Mouse (Mus musculus): ENCODE data around the gene Prr27. TPM values are rescaled to one million over a fixed set of nuclear protein-coding genes. Genes with fewer than 3 reads are reported as not detected.

The Prr27 gene
- polyA plus RNA-seq (2016; fragmentation: Nextera tagmentation; extraction: Ambion mirVana), result not detected in 2 replicates

- DNase-seq (ENCODE audit: low spot score), result no peak
- Histone ChIP-seq H3K9me3 (no peaks in the 10 kb centered on the region), H3K4me3 (no peak within 1 kb of the TSS), H3K27ac (no peak within 1 kb of the TSS), H3K36me3 (no peaks in the 10 kb centered on the region), H3K27me3 (ENCODE audit: insufficient read depth, poor library complexity, severe bottlenecking) (no peaks in the 10 kb centered on the region), H3K4me1 (replicated peaks) (no peaks in the 10 kb centered on the region)
- 75% methylated on average over 1 of the region's 1 CpGs for WGBS
Measured at GRCm38 (mm10) chr5:87825386-87825785, at the start of gene Prr27. Prr27 (plus strand) TSS chr5:87825686.

DNA sequence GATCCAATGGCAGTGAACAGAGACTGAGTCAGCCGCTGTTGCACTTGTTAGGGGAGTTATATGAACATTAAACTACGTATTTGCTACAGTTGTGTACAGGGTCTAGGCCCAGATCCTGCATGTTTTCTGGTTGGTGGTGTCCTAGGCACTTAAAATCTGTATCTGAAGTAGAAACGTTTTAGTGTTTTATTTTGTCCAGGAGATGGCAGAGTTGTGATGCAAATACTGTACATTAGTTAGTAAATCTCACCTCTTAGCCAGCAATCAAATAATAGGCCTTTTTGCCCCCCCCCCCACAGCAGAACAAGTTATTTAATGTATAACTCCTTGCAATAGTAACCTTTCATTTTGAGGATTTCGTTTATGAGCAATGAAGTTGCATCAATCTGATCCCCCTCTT, 42.8 kb upstream of the Prr27 start:
- Histone ChIP-seq H3K4me1 (replicated peaks) (no peaks in the 10 kb centered on the region), H3K9me3 (no peaks in the 10 kb centered on the region), H3K36me3 (no peaks in the 10 kb centered on the region), H3K27me3 (ENCODE audit: insufficient read depth, poor library complexity, severe bottlenecking) (no peaks in the 10 kb centered on the region), H3K4me3 (no peak overlapping the region), H3K27ac (no peak overlapping the region)
- no peak for DNase-seq (ENCODE audit: low spot score)
- 62% methylated on average over 4 of the region's 4 CpGs for WGBS

GRCm38 (mm10) chr5:87807782-87808181, 17.7 kb upstream of the Prr27 start, which contains the start of gene Csn1s2b:
Csn1s2b (plus strand) TSS chr5:87808082.
- no peaks in the 10 kb centered on the region for H3K9me3 ChIP-seq
- H3K4me3 ChIP-seq, result no peak within 1 kb of the TSS
- H3K36me3 ChIP-seq, result no peaks in the 10 kb centered on the region
- DNase-seq (ENCODE audit: low spot score), result no peak
- no peaks in the 10 kb centered on the region for H3K4me1 ChIP-seq (replicated peaks)
- 78% methylated on average over 2 of the region's 2 CpGs for WGBS
- H3K27ac ChIP-seq, result no peak within 1 kb of the TSS
- no peaks in the 10 kb centered on the region for H3K27me3 ChIP-seq (ENCODE audit: insufficient read depth, poor library complexity, severe bottlenecking)

- Histone ChIP-seq H3K4me3 (no peak overlapping the region), H3K36me3 (no peaks in the 10 kb centered on the region), H3K9me3 (no peaks in the 10 kb centered on the region), H3K27me3 (ENCODE audit: insufficient read depth, poor library complexity, severe bottlenecking) (no peaks in the 10 kb centered on the region), H3K27ac (no peak overlapping the region), H3K4me1 (replicated peaks) (no peaks in the 10 kb centered on the region)
- WGBS, result 73% methylated on average over 2 of the region's 2 CpGs
- DNase-seq (ENCODE audit: low spot score), result no peak
Measured at GRCm38 (mm10) chr5:87809253-87809652, 16.2 kb upstream of the Prr27 start.

DNA sequence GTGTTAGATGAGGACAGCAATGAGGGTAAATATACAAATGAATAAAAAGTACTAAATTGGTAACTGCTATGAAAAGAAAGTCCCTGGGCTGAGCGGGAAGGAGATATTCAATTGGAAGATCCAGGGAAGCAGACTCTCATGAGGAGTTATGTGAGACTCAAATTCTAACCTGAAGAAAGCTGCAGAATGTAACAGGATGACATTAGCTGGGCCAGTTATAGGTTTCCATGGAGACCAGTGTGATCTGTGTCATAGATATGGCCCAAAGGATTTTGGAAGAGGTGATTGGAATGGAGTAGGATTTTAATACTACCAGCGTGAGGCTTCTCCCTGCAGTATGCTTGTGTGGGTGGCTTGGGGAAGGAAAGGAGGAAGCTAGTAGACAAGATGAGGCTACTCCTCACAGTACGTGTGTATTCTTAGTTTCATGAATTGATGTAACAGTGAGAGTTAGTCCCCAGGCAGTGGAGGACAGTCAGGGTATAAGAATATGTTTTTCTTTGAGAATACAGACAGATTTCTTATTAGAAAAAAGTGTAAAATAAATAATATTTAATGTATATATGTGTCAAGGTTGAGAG, 29.7 kb downstream of the Prr27 start:
- Histone ChIP-seq H3K4me3 (no peak overlapping the region), H3K4me1 (replicated peaks) (no peaks in the 10 kb centered on the region), H3K27me3 (ENCODE audit: insufficient read depth, poor library complexity, severe bottlenecking) (no peaks in the 10 kb centered on the region), H3K9me3 (no peaks in the 10 kb centered on the region), H3K27ac (no peak overlapping the region), H3K36me3 (no peaks in the 10 kb centered on the region)
- DNase-seq (ENCODE audit: low spot score), result no peak
- whole genome bisulfite sequencing, result 73% methylated on average over 3 of the region's 3 CpGs

DNA sequence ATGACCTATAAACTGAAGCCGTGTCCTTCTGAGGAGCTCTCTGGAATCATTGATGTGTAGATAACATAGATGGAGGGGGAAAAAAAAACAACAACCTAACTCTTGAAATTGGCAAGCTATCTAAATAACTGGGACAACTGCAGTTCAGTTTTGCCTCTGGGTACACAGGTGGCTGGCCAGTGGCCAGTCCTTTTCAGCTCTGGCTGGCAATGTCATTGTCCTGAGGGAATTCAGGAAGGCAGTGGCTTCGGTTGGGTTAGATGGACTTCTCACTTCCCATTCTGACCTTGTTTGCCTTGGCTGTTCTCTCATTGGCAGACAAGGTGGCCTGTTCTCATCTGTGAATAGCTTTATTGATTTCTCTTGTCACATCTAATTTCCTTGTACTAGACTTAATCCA, 44.6 kb downstream of the Prr27 start:
- WGBS, result 82% methylated on average over 2 of the region's 2 CpGs
- H3K4me3 ChIP-seq, result no peak overlapping the region
- no peaks in the 10 kb centered on the region for H3K9me3 ChIP-seq
- no peak overlapping the region for H3K27ac ChIP-seq
- no peak for DNase-seq (ENCODE audit: low spot score)
- H3K36me3 ChIP-seq, result no peaks in the 10 kb centered on the region
- no peaks in the 10 kb centered on the region for H3K27me3 ChIP-seq (ENCODE audit: insufficient read depth, poor library complexity, severe bottlenecking)
- H3K4me1 ChIP-seq (replicated peaks), result no peaks in the 10 kb centered on the region

- 37% methylated on average over 4 of the region's 4 CpGs for WGBS
- no peak for DNase-seq (ENCODE audit: low spot score)
- Histone ChIP-seq H3K36me3 (no peaks in the 10 kb centered on the region), H3K9me3 (no peaks in the 10 kb centered on the region), H3K4me1 (replicated peaks) (no peaks in the 10 kb centered on the region), H3K4me3 (no peak overlapping the region), H3K27ac (no peak overlapping the region), H3K27me3 (ENCODE audit: insufficient read depth, poor library complexity, severe bottlenecking) (no peaks in the 10 kb centered on the region)
Measured at GRCm38 (mm10) chr5:87871423-87871822, 45.9 kb downstream of the Prr27 start.

DNA sequence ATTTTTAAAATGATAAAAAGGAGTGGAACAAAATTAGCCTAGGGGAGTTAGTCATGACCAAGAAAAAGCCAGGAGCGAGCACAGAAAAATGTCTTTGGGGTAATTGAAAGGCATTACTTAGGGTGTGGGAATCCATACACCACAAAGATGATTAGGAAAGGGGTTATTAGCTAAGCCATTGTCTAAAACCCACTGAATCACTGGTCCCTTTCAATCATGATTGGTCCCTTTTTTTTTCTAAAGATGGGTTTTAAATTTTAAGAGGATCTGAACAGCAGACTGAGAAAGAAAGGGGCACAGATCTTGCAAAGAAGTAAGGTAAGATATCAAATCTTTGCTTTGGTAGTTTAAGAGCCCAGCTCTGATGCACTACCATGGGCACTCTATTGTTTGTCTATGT, 59.2 kb downstream of the Prr27 start, which contains the start of gene Odam:
TSS of gene Odam (plus strand) at position 301 of the 400 bp plus-strand sequence.
- Histone ChIP-seq H3K4me1 (replicated peaks) (no peaks in the 10 kb centered on the region), H3K9me3 (no peaks in the 10 kb centered on the region), H3K27ac (no peak within 1 kb of the TSS), H3K27me3 (ENCODE audit: insufficient read depth, poor library complexity, severe bottlenecking) (no peaks in the 10 kb centered on the region), H3K36me3 (no peaks in the 10 kb centered on the region), H3K4me3 (no peak within 1 kb of the TSS)
- WGBS, result 89% methylated on average over 1 of the region's 1 CpGs
- DNase-seq (ENCODE audit: low spot score), result no peak

Other genes starting within 250 kb of the Prr27 start
- not detected in 2 replicates for gene Sult1e1, start 234.1 kb upstream of the Prr27 start, polyA plus RNA-seq (2016; fragmentation: Nextera tagmentation; extraction: Ambion mirVana)
- gene Csn1s1, start 159.5 kb upstream of the Prr27 start, polyA plus RNA-seq (2016; fragmentation: Nextera tagmentation; extraction: Ambion mirVana), result not detected in 2 replicates
- not detected in 2 replicates for gene Csn2, start 126.1 kb upstream of the Prr27 start, polyA plus RNA-seq (2016; fragmentation: Nextera tagmentation; extraction: Ambion mirVana)
- gene Csn1s2a, start 51.1 kb upstream of the Prr27 start, polyA plus RNA-seq (2016; fragmentation: Nextera tagmentation; extraction: Ambion mirVana), result not detected in 2 replicates
- gene Csn1s2b, start 17.6 kb upstream of the Prr27 start, polyA plus RNA-seq (2016; fragmentation: Nextera tagmentation; extraction: Ambion mirVana), result not detected in 2 replicates
- not detected in 2 replicates for gene Odam, start 59.3 kb downstream of the Prr27 start, polyA plus RNA-seq (2016; fragmentation: Nextera tagmentation; extraction: Ambion mirVana)
- 0.26 and 0.66 TPM in 2 replicates for gene Csn3, start 99.9 kb downstream of the Prr27 start, polyA plus RNA-seq (2016; fragmentation: Nextera tagmentation; extraction: Ambion mirVana)
- gene 2310003L06Rik, start 143.8 kb downstream of the Prr27 start, polyA plus RNA-seq (2016; fragmentation: Nextera tagmentation; extraction: Ambion mirVana), result not detected in 2 replicates
- not detected in 2 replicates for gene Gm28434, start 143.8 kb downstream of the Prr27 start, polyA plus RNA-seq (2016; fragmentation: Nextera tagmentation; extraction: Ambion mirVana)
- gene Cabs1, start 153.8 kb downstream of the Prr27 start, polyA plus RNA-seq (2016; fragmentation: Nextera tagmentation; extraction: Ambion mirVana), result not detected in 2 replicates
- gene Smr3a, start 176.9 kb downstream of the Prr27 start, polyA plus RNA-seq (2016; fragmentation: Nextera tagmentation; extraction: Ambion mirVana), result not detected in 2 replicates